Mouse (Mus musculus): ENCODE measurements around the gene Tppp. TPM values are rescaled to one million over a fixed set of nuclear protein-coding genes. Genes with fewer than 3 reads are reported as not detected.
A peak's percentile ranks its signal among the peaks of the same experiment; 100 is the strongest.
"Not testable (repeated sequence)": the region's sequence is repeated elsewhere in the genome, so short reads cannot be mapped to it uniquely, and the experiment has no call there.

The Tppp gene
- 100 to 1,000 TPM; 123 to 126 TPM for total RNA-seq (2021)

GRCm38 (mm10) chr13:74008948-74009718 is at the start of gene Tppp:
Gene Tppp (plus strand): TSS chr13:74009407.
- peak; percentile 88 to 95 for DNase-seq (ENCODE audit: extremely low spot score in 1 of 2, low spot score in 2 of 2)
- intact Hi-C loops (cut with DNase I): no loop called here

- intact Hi-C loops (cut with DNase I): no loop called here
- no peak for DNase-seq (ENCODE audit: extremely low spot score in 1 of 2, low spot score in 2 of 2)
These were observed 49.0 kb upstream of the Tppp start for GRCm38 (mm10) chr13:73960117-73960652.

- no peak for DNase-seq (ENCODE audit: extremely low spot score in 1 of 2, low spot score in 2 of 2)
- intact Hi-C loops (cut with DNase I): no loop called here
These were observed 48.0 kb upstream of the Tppp start for GRCm38 (mm10) chr13:73961177-73961576.

GRCm38 (mm10) chr13:73963551-73963950 is 45.7 kb upstream of the Tppp start, which contains the start of gene Zdhhc11:
Gene Zdhhc11 (plus strand): TSS chr13:73963851.
- DNase-seq (ENCODE audit: extremely low spot score in 1 of 2, low spot score in 2 of 2): no peak
- intact Hi-C loops (cut with DNase I): no loop called here

- intact Hi-C loops (cut with DNase I): loop anchor here (5.0 to 10.0 kb wide), 2 partner anchors 194 to 332 kb away; no protein-coding TSS in a partner anchor
- peak; percentile 65 to 78 for DNase-seq (ENCODE audit: extremely low spot score in 1 of 2, low spot score in 2 of 2)
These were observed 38.4 kb upstream of the Tppp start for GRCm38 (mm10) chr13:73970545-73971448.

GRCm38 (mm10) chr13:73974523-73974922 is 34.7 kb upstream of the Tppp start:
- no peak for DNase-seq (ENCODE audit: extremely low spot score in 1 of 2, low spot score in 2 of 2)
- intact Hi-C loops (cut with DNase I): loop anchor here (5.0 to 10.0 kb wide), 2 partner anchors 190 to 328 kb away; no protein-coding TSS in a partner anchor

- no peak for DNase-seq (ENCODE audit: extremely low spot score in 1 of 2, low spot score in 2 of 2)
- intact Hi-C loops (cut with DNase I): loop anchor here (10.0 kb wide), 1 partner anchor 188 kb away; no protein-coding TSS in a partner anchor
These were observed 32.3 kb upstream of the Tppp start for GRCm38 (mm10) chr13:73976935-73977334.

GRCm38 (mm10) chr13:73990325-73990724 is 18.9 kb upstream of the Tppp start:
- intact Hi-C loops (cut with DNase I): no loop called here
- no peak for DNase-seq (ENCODE audit: extremely low spot score in 1 of 2, low spot score in 2 of 2)

GRCm38 (mm10) chr13:73990761-73991160 is 18.4 kb upstream of the Tppp start:
- intact Hi-C loops (cut with DNase I): no loop called here
- DNase-seq (ENCODE audit: extremely low spot score in 1 of 2, low spot score in 2 of 2): no peak

GRCm38 (mm10) chr13:73991267-73991666 is 17.9 kb upstream of the Tppp start:
- intact Hi-C loops (cut with DNase I): no loop called here
- no peak for DNase-seq (ENCODE audit: extremely low spot score in 1 of 2, low spot score in 2 of 2)

- no peak for DNase-seq (ENCODE audit: extremely low spot score in 1 of 2, low spot score in 2 of 2)
- intact Hi-C loops (cut with DNase I): no loop called here
These were observed 12.8 kb upstream of the Tppp start for GRCm38 (mm10) chr13:73996456-73996855.

- DNase-seq (ENCODE audit: extremely low spot score in 1 of 2, low spot score in 2 of 2): no peak
- intact Hi-C loops (cut with DNase I): no loop called here
These were observed 8.7 kb upstream of the Tppp start for GRCm38 (mm10) chr13:74000519-74000918.

GRCm38 (mm10) chr13:74000961-74001360 is 8.2 kb upstream of the Tppp start:
- no peak for DNase-seq (ENCODE audit: extremely low spot score in 1 of 2, low spot score in 2 of 2)
- intact Hi-C loops (cut with DNase I): no loop called here

GRCm38 (mm10) chr13:74001492-74001891 is 7.7 kb upstream of the Tppp start:
- no peak for DNase-seq (ENCODE audit: extremely low spot score in 1 of 2, low spot score in 2 of 2)
- intact Hi-C loops (cut with DNase I): no loop called here

- intact Hi-C loops (cut with DNase I); DNase-seq (ENCODE audit: extremely low spot score in 1 of 2, low spot score in 2 of 2): not testable (repeated sequence)
These were observed 2.3 kb upstream of the Tppp start for GRCm38 (mm10) chr13:74006881-74007280.

GRCm38 (mm10) chr13:74008216-74008615 is 991 bp upstream of the Tppp start:
- DNase-seq (ENCODE audit: extremely low spot score in 1 of 2, low spot score in 2 of 2); intact Hi-C loops (cut with DNase I): not testable (repeated sequence)

GRCm38 (mm10) chr13:74009791-74010614 is 796 bp downstream of the Tppp start:
- peak; percentile 84 to 90 for DNase-seq (ENCODE audit: extremely low spot score in 1 of 2, low spot score in 2 of 2)
- intact Hi-C loops (cut with DNase I): no loop called here

- intact Hi-C loops (cut with DNase I): no loop called here
- DNase-seq (ENCODE audit: extremely low spot score in 1 of 2, low spot score in 2 of 2): peak; percentile 47 to 50
These were observed 1.5 kb downstream of the Tppp start for GRCm38 (mm10) chr13:74010678-74011077.

Data from left cerebral cortex, postnatal 10 days (tissue).